Mouse (Mus musculus) heart, adult 9 months (tissue): ENCODE data around the gene Pi4k2b.
A peak's percentile ranks its signal among the peaks of the same experiment; 100 is the strongest.
"Not testable (repeated sequence)": the region's sequence is repeated elsewhere in the genome, so short reads cannot be mapped to it uniquely, and the experiment has no call there.

Experiments
- DNase-seq, 2 experiments: peaks; one replicate each; pipeline ENCODE4 v3.0.0; 2022; ENCODE audit warnings: low spot score in 2 of 2

The Pi4k2b gene

GRCm38 (mm10) chr5:52741391-52742111, at the start of gene Pi4k2b:
Gene Pi4k2b (plus strand): TSS chr5:52741574.
- peak; percentile 73 to 75 for DNase-seq

GRCm38 (mm10) chr5:52697291-52697690, 44.1 kb upstream of the Pi4k2b start:
- no peak for DNase-seq

- not testable (repeated sequence) for DNase-seq
Measured at GRCm38 (mm10) chr5:52697882-52698440, 43.4 kb upstream of the Pi4k2b start.

GRCm38 (mm10) chr5:52704562-52704961, 36.8 kb upstream of the Pi4k2b start:
- no peak for DNase-seq

GRCm38 (mm10) chr5:52712704-52713103, 28.7 kb upstream of the Pi4k2b start:
- no peak for DNase-seq

- DNase-seq, result no peak
Measured at GRCm38 (mm10) chr5:52716742-52717448, 24.5 kb upstream of the Pi4k2b start.

GRCm38 (mm10) chr5:52721003-52721402, 20.4 kb upstream of the Pi4k2b start:
- DNase-seq, result no peak

- DNase-seq, result no peak
Measured at GRCm38 (mm10) chr5:52727747-52728146, 13.6 kb upstream of the Pi4k2b start.

GRCm38 (mm10) chr5:52732811-52733210, 8.6 kb upstream of the Pi4k2b start:
- no peak for DNase-seq

- no peak for DNase-seq
Measured at GRCm38 (mm10) chr5:52736046-52736445, 5.3 kb upstream of the Pi4k2b start.

GRCm38 (mm10) chr5:52742112-52742813, 889 bp downstream of the Pi4k2b start:
- DNase-seq, result peak; percentile 21 to 41

GRCm38 (mm10) chr5:52743231-52743630, 1.9 kb downstream of the Pi4k2b start:
- DNase-seq, result no peak

- no peak for DNase-seq
Measured at GRCm38 (mm10) chr5:52746920-52747319, 5.5 kb downstream of the Pi4k2b start.

- no peak for DNase-seq
Measured at GRCm38 (mm10) chr5:52748732-52749131, 7.4 kb downstream of the Pi4k2b start.

- DNase-seq, result no peak
Measured at GRCm38 (mm10) chr5:52753146-52753545, 11.8 kb downstream of the Pi4k2b start.

GRCm38 (mm10) chr5:52754196-52754595, 12.8 kb downstream of the Pi4k2b start:
- DNase-seq, result no peak

GRCm38 (mm10) chr5:52755337-52755736, 14.0 kb downstream of the Pi4k2b start:
- no peak for DNase-seq

GRCm38 (mm10) chr5:52755989-52756388, 14.6 kb downstream of the Pi4k2b start:
- no peak for DNase-seq

GRCm38 (mm10) chr5:52762586-52762985, 21.2 kb downstream of the Pi4k2b start:
- no peak for DNase-seq

GRCm38 (mm10) chr5:52774267-52774666, 32.9 kb downstream of the Pi4k2b start:
- DNase-seq, result no peak

GRCm38 (mm10) chr5:52775237-52775636, 33.9 kb downstream of the Pi4k2b start, which contains the start of gene Zcchc4:
Gene Zcchc4 (plus strand): TSS chr5:52775409.
- no peak for DNase-seq
